Mouse (Mus musculus): ENCODE results near the gene Gpr150.

The Gpr150 gene

GRCm38 (mm10) chr13:76056896-76057266 lies at the start of gene Gpr150:
Gene Gpr150 (minus strand): TSS chr13:76056996.
- DNase-seq (ENCODE audit: low read depth, low spot score) = no peak

- DNase-seq (ENCODE audit: low read depth, low spot score) = no peak
Measured at GRCm38 (mm10) chr13:76101989-76102388, 45.2 kb upstream of the Gpr150 start.

GRCm38 (mm10) chr13:76098493-76099303 lies 41.9 kb upstream of the Gpr150 start, which contains the start of the genes Arsk and Ttc37:
Gene Arsk (minus strand): TSS chr13:76098660.
Gene Ttc37 (plus strand): TSS chr13:76098734.
- DNase-seq (ENCODE audit: low read depth, low spot score) = peak; percentile 97

- no peak for DNase-seq (ENCODE audit: low read depth, low spot score)
Measured at GRCm38 (mm10) chr13:76098116-76098492, 41.3 kb upstream of the Gpr150 start.

GRCm38 (mm10) chr13:76074323-76074722 lies 17.5 kb upstream of the Gpr150 start:
- DNase-seq (ENCODE audit: low read depth, low spot score) = no peak

GRCm38 (mm10) chr13:76064363-76064945 lies 7.7 kb upstream of the Gpr150 start:
- no peak for DNase-seq (ENCODE audit: low read depth, low spot score)

GRCm38 (mm10) chr13:76063548-76063947 lies 6.8 kb upstream of the Gpr150 start:
- DNase-seq (ENCODE audit: low read depth, low spot score) = no peak

- no peak for DNase-seq (ENCODE audit: low read depth, low spot score)
Measured at GRCm38 (mm10) chr13:76062569-76062968, 5.8 kb upstream of the Gpr150 start.

GRCm38 (mm10) chr13:76062126-76062525 lies 5.3 kb upstream of the Gpr150 start:
- no peak for DNase-seq (ENCODE audit: low read depth, low spot score)

GRCm38 (mm10) chr13:76059591-76059990 lies 2.8 kb upstream of the Gpr150 start:
- no peak for DNase-seq (ENCODE audit: low read depth, low spot score)

- no peak for DNase-seq (ENCODE audit: low read depth, low spot score)
Measured at GRCm38 (mm10) chr13:76057267-76058069, 672 bp upstream of the Gpr150 start.

GRCm38 (mm10) chr13:76056261-76056724 lies 503 bp downstream of the Gpr150 start:
- DNase-seq (ENCODE audit: low read depth, low spot score) = peak; percentile 82

- DNase-seq (ENCODE audit: low read depth, low spot score) = peak; percentile 26
Measured at GRCm38 (mm10) chr13:76055391-76056232, 1.2 kb downstream of the Gpr150 start.

GRCm38 (mm10) chr13:76044971-76045370 lies 11.8 kb downstream of the Gpr150 start:
- no peak for DNase-seq (ENCODE audit: low read depth, low spot score)

GRCm38 (mm10) chr13:76042455-76042854 lies 14.3 kb downstream of the Gpr150 start:
- no peak for DNase-seq (ENCODE audit: low read depth, low spot score)

- DNase-seq (ENCODE audit: low read depth, low spot score) = no peak
Measured at GRCm38 (mm10) chr13:76024588-76024987, 32.2 kb downstream of the Gpr150 start.

- DNase-seq (ENCODE audit: low read depth, low spot score) = no peak
Measured at GRCm38 (mm10) chr13:76021782-76022181, 35.0 kb downstream of the Gpr150 start.

- DNase-seq (ENCODE audit: low read depth, low spot score) = no peak
Measured at GRCm38 (mm10) chr13:76018844-76019400, 37.9 kb downstream of the Gpr150 start.

GRCm38 (mm10) chr13:76017974-76018843 lies 38.6 kb downstream of the Gpr150 start, which contains the start of gene Rfesd:
Gene Rfesd (minus strand): TSS chr13:76018719.
- peak; percentile 99 for DNase-seq (ENCODE audit: low read depth, low spot score)

- no peak for DNase-seq (ENCODE audit: low read depth, low spot score)
Measured at GRCm38 (mm10) chr13:76017465-76017864, 39.3 kb downstream of the Gpr150 start.

All from mesoderm, embryonic 11.5 days (tissue).